Mouse (Mus musculus) frontal cortex, postnatal 36 days (tissue): ENCODE measurements around the gene Ssna1.
A peak's percentile ranks its signal among the peaks of the same experiment; 100 is the strongest.

ENCODE experiments used
- DNase-seq, 2 experiments: peaks; one replicate each; pipeline ENCODE4 v3.0.0; 2022; ENCODE audit warnings: low spot score in 2 of 2

The Ssna1 gene

DNA sequence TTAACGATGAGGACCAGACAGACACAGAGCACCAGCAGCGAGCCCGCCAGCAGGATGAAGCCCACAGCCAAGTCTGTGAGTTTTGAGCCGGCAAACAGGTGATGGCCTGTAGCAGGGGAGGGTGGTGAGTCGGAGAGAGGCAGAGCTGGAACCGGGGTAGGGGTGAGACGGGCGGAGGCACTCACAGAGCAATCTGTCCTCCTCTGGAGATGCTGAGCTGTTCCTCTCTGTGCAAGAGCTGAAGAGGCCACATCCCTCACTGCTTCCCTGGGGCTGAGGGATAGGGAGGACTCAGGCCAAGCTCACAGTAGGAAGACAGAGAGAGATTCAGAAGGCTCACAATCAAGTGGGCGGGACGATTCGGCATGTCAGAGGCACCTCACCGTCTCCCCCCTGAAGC is 41.2 kb downstream of the Ssna1 start:
- no peak for DNase-seq

- no peak for DNase-seq
Observed at GRCm38 (mm10) chr2:25230581-25230980, 41.7 kb downstream of the Ssna1 start.

- no peak for DNase-seq
Observed at GRCm38 (mm10) chr2:25229582-25229981, 42.7 kb downstream of the Ssna1 start.

DNA sequence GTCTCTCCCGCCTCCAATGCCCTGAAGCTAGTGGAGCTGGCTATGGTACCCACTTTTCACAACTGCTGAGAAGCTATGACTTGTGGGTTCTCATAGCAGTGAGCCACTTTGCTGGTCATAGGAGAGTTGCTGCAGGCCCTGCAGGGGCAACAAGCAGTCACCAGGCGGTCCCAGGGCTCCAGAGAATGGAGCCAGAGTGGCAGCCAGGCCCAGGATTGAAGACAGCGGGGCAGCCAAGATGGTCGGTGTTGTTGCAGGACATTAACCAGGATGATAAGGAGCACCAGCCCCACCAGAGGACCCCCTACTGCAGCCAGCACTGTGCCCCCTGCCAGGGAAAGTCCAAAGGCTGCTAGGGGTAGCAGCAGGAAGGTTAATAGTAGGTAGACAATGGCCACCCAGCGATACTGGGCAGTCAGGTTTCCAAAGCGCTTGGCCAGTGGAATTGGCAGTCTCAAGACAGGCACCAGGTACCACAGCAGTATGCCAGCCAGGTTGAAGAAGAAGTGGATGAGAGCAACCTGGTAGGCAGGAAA is 43.2 kb downstream of the Ssna1 start:
- no peak for DNase-seq

DNA sequence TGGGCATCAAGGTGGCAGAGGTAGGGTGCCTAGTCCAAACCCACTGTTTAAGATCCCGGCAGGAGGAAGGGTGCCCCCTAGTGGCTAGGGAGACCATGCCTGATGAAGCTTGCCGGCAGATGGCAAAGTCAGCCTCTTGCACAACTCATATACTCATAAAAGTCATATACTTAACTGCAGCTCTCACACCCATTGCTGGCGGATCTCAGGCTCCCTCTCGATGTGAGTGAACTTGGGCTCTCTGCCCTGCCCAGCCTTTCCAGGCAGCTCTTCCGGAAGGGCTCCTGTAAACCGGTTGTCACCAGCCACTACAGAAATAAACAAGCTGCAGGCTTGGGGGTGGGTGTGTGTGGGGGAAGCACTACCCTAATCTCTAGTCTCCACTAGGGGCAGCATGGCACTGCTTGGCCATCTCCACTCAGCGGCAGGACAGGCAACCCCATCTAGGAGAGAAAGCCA is 43.8 kb downstream of the Ssna1 start:
- DNase-seq: peak; percentile 75 to 85

GRCm38 (mm10) chr2:25227406-25227805 is 44.8 kb downstream of the Ssna1 start:
- DNase-seq: no peak

GRCm38 (mm10) chr2:25226864-25227263 is 45.4 kb downstream of the Ssna1 start:
- DNase-seq: peak in 1 of 2 experiments; percentile 41

GRCm38 (mm10) chr2:25225811-25226379 is 46.3 kb downstream of the Ssna1 start:
- DNase-seq: no peak

DNA sequence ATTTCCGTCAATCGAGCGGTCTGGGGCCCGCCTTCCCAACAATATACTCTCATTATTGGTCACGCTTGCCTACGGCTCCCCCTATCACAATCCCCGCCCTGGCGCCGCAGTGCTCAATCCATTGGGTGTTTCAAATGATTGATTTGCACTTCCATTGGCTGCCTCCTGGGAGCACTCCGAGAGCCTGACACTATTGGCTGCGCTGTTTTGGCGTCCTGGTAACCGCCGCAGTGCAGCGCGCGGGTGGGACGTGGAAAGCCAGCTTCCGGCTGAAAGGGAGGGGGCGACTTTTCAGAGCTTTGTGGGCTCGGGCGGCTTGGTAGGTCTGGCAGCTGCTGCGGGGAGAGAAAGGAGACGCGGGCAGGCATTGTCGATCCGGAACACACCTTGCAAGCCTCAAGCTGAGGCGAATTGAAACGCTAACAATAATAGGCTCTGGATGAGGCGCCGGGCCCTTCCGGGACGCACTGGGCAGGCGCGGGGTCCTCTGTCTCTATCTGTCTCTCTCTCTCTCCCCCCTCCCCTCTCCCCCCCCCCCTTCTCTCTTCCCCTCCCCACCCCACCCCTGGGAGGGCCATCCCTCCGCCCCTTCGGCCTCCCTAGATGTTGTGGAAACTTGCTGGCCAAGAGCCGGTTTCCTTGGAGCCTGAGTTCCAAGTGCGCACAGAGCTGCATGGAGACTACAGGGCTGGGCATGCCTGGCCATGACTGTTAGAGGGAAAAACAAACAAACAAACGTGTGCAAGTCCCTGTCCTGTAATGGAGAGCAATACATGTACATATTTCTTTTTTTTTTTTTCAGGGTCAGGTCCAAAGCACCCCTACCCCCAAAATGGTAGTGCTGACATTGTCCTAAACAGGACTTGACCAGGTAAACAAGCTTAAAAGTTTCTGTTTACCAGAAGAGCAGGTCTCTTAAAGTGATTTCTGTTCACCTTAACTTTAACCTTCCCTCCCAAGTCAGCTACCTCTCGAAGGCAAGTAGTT is 47.2 kb downstream of the Ssna1 start:
- peak; percentile 99 to 100 for DNase-seq

DNA sequence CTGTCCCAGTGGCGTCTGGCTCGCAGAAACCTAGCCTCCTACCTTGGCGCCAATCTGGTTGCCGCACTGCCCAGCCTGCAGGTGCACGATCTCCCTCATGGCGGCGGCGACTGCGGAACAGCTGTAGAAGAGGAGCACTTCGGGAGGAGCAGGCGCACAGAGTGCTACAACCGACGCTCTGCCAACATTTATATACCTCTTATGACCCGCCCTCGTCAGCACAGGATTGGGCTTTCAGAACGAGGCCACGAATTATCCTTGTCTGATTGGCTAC is 47.8 kb downstream of the Ssna1 start, which contains the start of gene Tubb4b:
Gene Tubb4b, minus strand, starts transcription at position 211 of the 274 bp plus-strand sequence.
- DNase-seq: no peak

- peak in 1 of 2 experiments; percentile 73 for DNase-seq
Observed at GRCm38 (mm10) chr2:25223681-25224491, 48.4 kb downstream of the Ssna1 start.

DNA sequence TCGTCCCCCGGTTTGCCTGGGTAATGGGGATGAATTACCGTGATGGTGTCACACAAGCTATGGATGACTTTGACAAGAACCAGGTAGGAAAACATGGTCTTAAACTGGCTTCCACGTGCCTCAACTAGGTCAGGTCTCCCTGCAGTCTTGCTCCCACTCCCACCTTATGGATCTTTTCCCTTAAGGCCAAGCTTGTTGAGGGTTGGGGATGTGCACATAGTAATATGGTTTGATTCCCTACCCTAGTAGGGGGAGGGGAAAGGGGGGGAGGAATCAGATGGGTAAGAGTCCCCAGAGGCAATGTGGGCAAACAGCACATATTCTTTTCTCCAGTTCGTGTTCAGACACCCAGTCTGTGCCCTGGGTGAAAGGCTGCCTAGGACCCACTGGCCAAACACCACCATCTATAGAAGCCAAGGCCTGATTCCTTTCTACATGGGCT is 50.9 kb downstream of the Ssna1 start:
- no peak for DNase-seq
